Mouse (Mus musculus) liver, postnatal 0 days (tissue): ENCODE data around the gene Gm17428.

Source experiments
- CTCF ChIP-seq: sonication (generic); IDR thresholded peaks from 2 replicates; pipeline ENCODE4 v1.5.1; 2016; ENCODE audit warnings: antibody characterized with exemption, low read depth
- EP300 ChIP-seq: IDR thresholded peaks from 2 replicates; pipeline ENCODE4 v1.6.1; 2016; ENCODE audit warnings: antibody characterized with exemption, low read depth, mild to moderate bottlenecking

DNA sequence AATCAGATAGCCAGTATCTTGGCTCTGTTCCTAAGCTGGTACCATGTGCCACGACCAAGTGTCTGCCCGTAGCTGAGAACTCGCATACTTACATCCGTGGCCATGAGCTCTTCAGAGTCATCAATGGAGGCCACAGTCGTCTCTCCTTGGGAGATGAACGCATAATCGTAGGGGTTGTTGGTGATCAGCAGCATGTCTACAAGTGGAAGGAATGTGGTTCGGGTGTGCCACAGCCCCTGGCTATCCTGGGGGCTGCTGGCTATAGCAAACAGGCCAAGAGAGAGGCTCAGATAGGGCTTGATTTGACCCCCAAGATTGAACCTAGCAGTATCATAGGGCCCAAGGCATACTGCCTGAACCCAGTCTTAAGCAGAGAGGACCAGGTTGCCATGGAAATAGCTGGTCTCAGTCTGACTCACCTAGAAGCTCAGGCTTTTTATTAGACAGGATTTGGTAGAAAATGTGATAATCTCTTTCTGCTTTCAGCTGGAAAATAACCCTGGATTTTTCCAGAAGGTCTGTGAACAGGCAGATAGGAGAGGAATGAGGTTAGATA, 13.2 kb downstream of the Gm17428 start:
- TF ChIP-seq CTCF (no peak), EP300 (no peak)
